ENCODE assay signal across 9 mouse cellular contexts in the genomic region with DNA sequence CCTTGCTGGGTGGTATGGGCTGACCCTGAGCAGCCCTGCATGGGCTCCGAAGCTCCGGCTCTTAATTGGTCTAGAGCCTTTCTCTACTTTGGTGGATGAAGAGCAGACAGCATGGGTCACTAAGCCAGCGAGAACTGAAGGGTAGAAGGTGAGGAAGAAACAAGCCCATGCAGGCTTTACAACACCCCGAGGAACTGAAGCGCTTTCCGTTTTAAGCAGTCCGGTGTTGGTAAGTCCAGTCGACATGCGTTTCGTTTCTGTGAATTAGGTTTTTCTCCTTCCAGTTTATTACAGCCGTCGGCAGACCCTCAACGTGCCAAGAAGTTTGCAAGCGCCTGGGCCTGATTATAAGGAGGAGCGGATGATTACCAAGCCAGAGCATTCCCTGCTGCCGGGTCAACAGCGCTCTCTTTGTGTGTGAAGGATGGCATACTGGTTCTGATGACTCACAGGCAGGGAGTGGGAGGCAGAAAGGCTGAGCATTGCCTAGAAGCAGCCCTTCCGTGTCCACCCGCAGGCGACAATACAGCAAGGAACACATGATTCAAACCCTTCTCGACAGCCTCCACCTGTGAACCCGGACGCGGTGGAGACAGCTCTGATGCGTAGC. TPM values are rescaled to one million over a fixed set of nuclear protein-coding genes. Genes with fewer than 3 reads are reported as not detected.
DNase-seq lines count a peak whose midpoint lies in the region; ATAC-seq and TF ChIP-seq lines count a peak whose summit lies in the region.
"Had no signal": no experiment of that assay in that cellular context is flagged by ENCODE, and none has a peak within 500 bp of the region (broad histone marks: within the 10 kb centered on the region; RNA-seq: fewer than 3 reads in every experiment).

No protein-coding gene starts in this region.

- peak; percentile 56; the same call in 1 of the 2 replicates for ATAC-seq in hindbrain, postnatal 0 days
- ATAC-seq in hindbrain, embryonic 14.5 days (ENCODE audit: low FRiP score) = no peak
- ATAC-seq in embryonic facial prominence, embryonic 14.5 days (ENCODE audit: low read depth) = 0 out of 2 replicates have a peak, but pooled peaks have one; percentile 37
- ATAC-seq in erythroid progenitor cell, adult 5-6 weeks (replicated peaks; ENCODE audit: low FRiP score, poor library complexity, severe bottlenecking) = no peak

- H3K36me3 ChIP-seq in hindbrain, postnatal 0 days (ENCODE audit: insufficient read depth, low read length) = no peaks in the 10 kb centered on the region
- no peaks in the 10 kb centered on the region for H3K36me3 ChIP-seq in hindbrain, embryonic 14.5 days (replicated peaks; ENCODE audit: control insufficient read depth, insufficient read depth)
- no peaks in the 10 kb centered on the region for H3K36me3 ChIP-seq in embryonic facial prominence, embryonic 14.5 days (ENCODE audit: control insufficient read depth, insufficient read depth, low read length)
- H3K36me3 ChIP-seq: hindbrain, embryonic 15.5 days had no signal

- 0 out of 2 replicates have a peak overlapping the region, but pooled peaks have one; percentile 2 for H3K27ac ChIP-seq in hindbrain, postnatal 0 days
- H3K27ac ChIP-seq in hindbrain, embryonic 14.5 days = no peak overlapping the region
- 0 out of 2 replicates have a peak overlapping the region, but pooled peaks have one; percentile 24 for H3K27ac ChIP-seq in embryonic facial prominence, embryonic 14.5 days (replicated peaks; ENCODE audit: low read depth, low read length)
- H3K27ac ChIP-seq: hindbrain, embryonic 15.5 days had no signal

- WGBS in hindbrain, postnatal 0 days = 64% methylated on average over 25 of the region's 25 CpGs
- 79% methylated on average over 25 of the region's 25 CpGs for WGBS in hindbrain, embryonic 14.5 days
- WGBS in embryonic facial prominence, embryonic 14.5 days = 53% methylated on average over 25 of the region's 25 CpGs

- H3K4me2 ChIP-seq in hindbrain, postnatal 0 days (ENCODE audit: low read depth, low read length) = no peak overlapping the region
- H3K4me2 ChIP-seq in hindbrain, embryonic 14.5 days (replicated peaks) = no peak overlapping the region
- H3K4me2 ChIP-seq in embryonic facial prominence, embryonic 14.5 days (ENCODE audit: low read depth, low read length) = peak overlapping the region; percentile 20
- H3K4me2 ChIP-seq: hindbrain, embryonic 15.5 days had no signal

- no peaks in the 10 kb centered on the region for H3K27me3 ChIP-seq in hindbrain, postnatal 0 days (ENCODE audit: insufficient read depth, low read length)
- no peaks in the 10 kb centered on the region for H3K27me3 ChIP-seq in hindbrain, embryonic 14.5 days (ENCODE audit: control insufficient read depth, insufficient read depth, low read length)
- H3K27me3 ChIP-seq in embryonic facial prominence, embryonic 14.5 days (replicated peaks; ENCODE audit: control insufficient read depth, insufficient read depth, low read length) = no peaks in the 10 kb centered on the region
- H3K27me3 ChIP-seq: hindbrain, embryonic 15.5 days had no signal

- no peaks in the 10 kb centered on the region for H3K9me3 ChIP-seq in hindbrain, postnatal 0 days (ENCODE audit: low read length)
- H3K9me3 ChIP-seq in hindbrain, embryonic 14.5 days (ENCODE audit: control insufficient read depth, low read length) = no peaks in the 10 kb centered on the region
- no peaks in the 10 kb centered on the region for H3K9me3 ChIP-seq in embryonic facial prominence, embryonic 14.5 days (ENCODE audit: control insufficient read depth, low read length)
- H3K9me3 ChIP-seq: hindbrain, embryonic 15.5 days had no signal

- H3K9ac ChIP-seq in hindbrain, postnatal 0 days (replicated peaks; ENCODE audit: low read length) = no peak overlapping the region
- H3K9ac ChIP-seq in hindbrain, embryonic 14.5 days = no peak overlapping the region
- 0 out of 2 replicates have a peak overlapping the region, but pooled peaks have one; percentile 3 for H3K9ac ChIP-seq in embryonic facial prominence, embryonic 14.5 days (ENCODE audit: low read depth, low read length)
- H3K9ac ChIP-seq: hindbrain, embryonic 15.5 days had no signal

- no peak overlapping the region for H3K4me3 ChIP-seq in hindbrain, postnatal 0 days (ENCODE audit: low read length)
- no peak overlapping the region for H3K4me3 ChIP-seq in hindbrain, embryonic 14.5 days (replicated peaks; ENCODE audit: low read length)
- no peak overlapping the region for H3K4me3 ChIP-seq in embryonic facial prominence, embryonic 14.5 days (ENCODE audit: low read depth, low read length)
- H3K4me3 ChIP-seq: hindbrain, embryonic 15.5 days had no signal

- peak; percentile 39 for DNase-seq in hindbrain, postnatal 0 days (ENCODE audit: low spot score)
- DNase-seq in hindbrain, embryonic 14.5 days (ENCODE audit: low spot score) = no peak
- DNase-seq in embryonic facial prominence, embryonic 14.5 days (ENCODE audit: low spot score) = peak; percentile 70
- DNase-seq in layer of hippocampus, adult 9-10 months (ENCODE audit: low spot score) = peak; percentile 17
- DNase-seq in lung, postnatal 10 days = peak; percentile 52
- DNase-seq in neural tube, embryonic 10.5 days (ENCODE audit: extremely low spot score, low spot score) = no peak
- no peak for DNase-seq in kidney, adult 8-10 months

- H3K4me1 ChIP-seq in hindbrain, postnatal 0 days (ENCODE audit: insufficient read depth, low read length) = no peaks in the 10 kb centered on the region
- no peaks in the 10 kb centered on the region for H3K4me1 ChIP-seq in hindbrain, embryonic 14.5 days (replicated peaks; ENCODE audit: control insufficient read depth, insufficient read depth, low read length)
- peaks cover 2% of the 10 kb centered on the region; the same call in 1 of the 2 replicates for H3K4me1 ChIP-seq in embryonic facial prominence, embryonic 14.5 days (ENCODE audit: control insufficient read depth, insufficient read depth, low read length)
- H3K4me1 ChIP-seq: hindbrain, embryonic 15.5 days had no signal

- no peak for TF ChIP-seq CTCF in hindbrain, postnatal 0 days (IDR thresholded peaks at IDR 0.05; ENCODE audit: low read depth)

RNA-seq across cellular contexts. Expression of a gene that starts 40.3 kb away (rescaled TPM):
- 37.2 and 43.4 TPM in 2 replicates for total RNA-seq in hindbrain, postnatal 0 days (2014; rRNA removed)
- 42.8 and 44.7 TPM in 2 replicates for polyA plus RNA-seq in hindbrain, postnatal 0 days (2015; fragmentation: Nextera tagmentation; extraction: Ambion mirVana)
- polyA plus RNA-seq in hindbrain, embryonic 14.5 days (2014; fragmentation: Nextera tagmentation; extraction: Ambion mirVana) = 65.7 and 67.0 TPM in 2 replicates
- polyA plus RNA-seq in embryonic facial prominence, embryonic 14.5 days (2014; fragmentation: Nextera tagmentation; extraction: Ambion mirVana) = 41.5 and 45.6 TPM in 2 replicates
- 26.4 and 42.9 TPM in 2 replicates for total RNA-seq in erythroid progenitor cell, adult 5-6 weeks (2015; ENCODE audit: low replicate concordance)
- 22.1 and 31.8 TPM in 2 replicates for total RNA-seq in erythroid progenitor cell, adult 5-6 weeks (2017; ENCODE audit: low replicate concordance)

RNA-seq across cellular contexts. Expression of a gene that starts 40.4 kb away (rescaled TPM):
- 128 and 150 TPM in 2 replicates for total RNA-seq in hindbrain, postnatal 0 days (2014; rRNA removed)
- polyA plus RNA-seq in hindbrain, postnatal 0 days (2015; fragmentation: Nextera tagmentation; extraction: Ambion mirVana) = 757 and 786 TPM in 2 replicates
- 708 and 792 TPM in 2 replicates for polyA plus RNA-seq in hindbrain, embryonic 14.5 days (2014; fragmentation: Nextera tagmentation; extraction: Ambion mirVana)
- polyA plus RNA-seq in embryonic facial prominence, embryonic 14.5 days (2014; fragmentation: Nextera tagmentation; extraction: Ambion mirVana) = 1,171 and 1,256 TPM in 2 replicates
- total RNA-seq in erythroid progenitor cell, adult 5-6 weeks (2015; ENCODE audit: low replicate concordance) = 681 and 819 TPM in 2 replicates
- total RNA-seq in erythroid progenitor cell, adult 5-6 weeks (2017; ENCODE audit: low replicate concordance) = 585 and 610 TPM in 2 replicates

Comparison
In these comparisons a context has a peak if more than half of its experiments do, and no peak if none do; other contexts are left out.
1. ATAC-seq: peak in hindbrain, postnatal 0 days (single experiment) and embryonic facial prominence, embryonic 14.5 days (single experiment); none in hindbrain, embryonic 14.5 days (single experiment) and erythroid progenitor cell, adult 5-6 weeks (single experiment).
2. DNase-seq: peak in hindbrain, postnatal 0 days (single experiment), embryonic facial prominence, embryonic 14.5 days (single experiment), layer of hippocampus, adult 9-10 months (single experiment) and lung, postnatal 10 days (single experiment); none in hindbrain, embryonic 14.5 days (single experiment), neural tube, embryonic 10.5 days (single experiment) and kidney, adult 8-10 months (0 of 2).